Mouse (Mus musculus): ENCODE data around the gene Strn4. TPM values are rescaled to one million over a fixed set of nuclear protein-coding genes. Genes with fewer than 3 reads are reported as not detected.

Strn4 gene
- polyA plus RNA-seq, 1 experiment from 2014 or later: 149 TPM

- H3K4me1 ChIP-seq: peaks cover 23% of the 10 kb centered on the region
- peak overlapping the region; percentile 63; the same call in 1 of the 2 replicates for H3K4me3 ChIP-seq
- WGBS: 51% methylated on average over 3 of the region's 3 CpGs
- no peaks in the 10 kb centered on the region for H3K9me3 ChIP-seq
- H3K4me2 ChIP-seq (replicated peaks): peak overlapping the region; percentile 98
- H3K27me3 ChIP-seq: no peaks in the 10 kb centered on the region
- H3K36me3 ChIP-seq: peaks cover 29% of the 10 kb centered on the region
- ATAC-seq (ENCODE audit: insufficient number of reproducible peaks, insufficient read depth, low FRiP score, low TSS enrichment): no peak
- 0 out of 2 replicates have a peak overlapping the region, but pooled peaks have one; percentile 57 for H3K27ac ChIP-seq
- H3K9ac ChIP-seq: peak overlapping the region; percentile 31; the same call in 1 of the 2 replicates
Measured at GRCm38 (mm10) chr7:16844696-16845071, 29.0 kb downstream of the Strn4 start.

DNA sequence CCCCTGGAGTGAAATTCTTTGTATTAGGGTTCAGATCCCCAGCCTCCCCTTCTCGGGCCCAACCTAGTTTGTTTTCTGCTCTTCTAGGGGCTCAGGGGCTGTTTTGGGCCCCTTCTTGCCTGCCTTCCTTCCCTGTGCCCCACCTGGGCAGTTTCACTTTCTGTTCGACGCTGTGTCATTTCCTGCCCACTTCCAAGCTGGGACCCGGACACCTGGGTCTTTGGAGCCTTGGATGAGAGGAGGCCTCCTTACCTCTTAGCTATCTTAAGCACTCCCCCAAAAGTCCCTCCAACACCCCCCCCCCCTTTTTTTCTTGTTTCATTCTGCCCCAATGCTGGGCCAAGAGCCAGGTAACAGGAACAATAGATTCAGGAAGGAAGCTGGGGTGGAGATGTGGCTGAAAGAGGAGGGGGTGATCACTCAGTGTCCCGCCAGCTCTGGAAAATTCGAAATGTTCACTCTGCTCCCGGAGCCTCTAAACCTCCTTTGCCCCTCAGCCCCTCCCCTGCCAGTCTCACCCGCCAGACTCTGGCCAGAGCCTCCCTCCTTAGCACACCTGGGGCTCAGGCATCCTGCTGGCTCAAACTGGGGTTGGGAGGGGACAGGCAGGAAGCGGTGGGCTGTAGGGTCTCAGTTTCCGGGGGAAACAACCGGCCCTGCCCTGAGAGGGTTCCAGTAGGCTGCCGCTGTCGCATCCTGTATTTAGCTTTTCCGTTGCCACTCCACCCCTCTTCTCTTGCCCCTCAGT lies 29.6 kb downstream of the Strn4 start:
- Histone ChIP-seq H3K4me2 (replicated peaks) (peak overlapping the region; percentile 98), H3K27ac (peak overlapping the region; percentile 57; the same call in 1 of the 2 replicates), H3K9me3 (no peaks in the 10 kb centered on the region), H3K9ac (peak overlapping the region; percentile 31), H3K4me3 (peak overlapping the region; percentile 63; the same call in 1 of the 2 replicates), H3K36me3 (peaks cover 29% of the 10 kb centered on the region), H3K4me1 (peaks cover 23% of the 10 kb centered on the region), H3K27me3 (no peaks in the 10 kb centered on the region)
- 30% methylated on average over 14 of the region's 14 CpGs for WGBS
- no peak for ATAC-seq (ENCODE audit: insufficient number of reproducible peaks, insufficient read depth, low FRiP score, low TSS enrichment)

GRCm38 (mm10) chr7:16845820-16846167 lies 30.1 kb downstream of the Strn4 start:
- H3K9ac ChIP-seq: peak overlapping the region; percentile 30
- peak overlapping the region; percentile 98 for H3K4me2 ChIP-seq (replicated peaks)
- peak overlapping the region; percentile 57; the same call in 1 of the 2 replicates for H3K27ac ChIP-seq
- H3K4me3 ChIP-seq: peak overlapping the region; percentile 63; the same call in 1 of the 2 replicates
- 28% methylated on average over 10 of the region's 10 CpGs for WGBS
- no peaks in the 10 kb centered on the region for H3K9me3 ChIP-seq
- H3K27me3 ChIP-seq: no peaks in the 10 kb centered on the region
- ATAC-seq (ENCODE audit: insufficient number of reproducible peaks, insufficient read depth, low FRiP score, low TSS enrichment): no peak
- H3K36me3 ChIP-seq: peaks cover 29% of the 10 kb centered on the region
- H3K4me1 ChIP-seq: peaks cover 23% of the 10 kb centered on the region

- no peak overlapping the region for H3K9ac ChIP-seq
- no peak overlapping the region for H3K4me3 ChIP-seq
- no peak for ATAC-seq (ENCODE audit: insufficient number of reproducible peaks, insufficient read depth, low FRiP score, low TSS enrichment)
Measured at GRCm38 (mm10) chr7:16846775-16847174, 31.1 kb downstream of the Strn4 start.

GRCm38 (mm10) chr7:16847507-16847906 lies 31.8 kb downstream of the Strn4 start:
- no peaks in the 10 kb centered on the region for H3K27me3 ChIP-seq
- H3K27ac ChIP-seq: no peak overlapping the region
- H3K9ac ChIP-seq: no peak overlapping the region
- H3K4me3 ChIP-seq: no peak overlapping the region
- ATAC-seq (ENCODE audit: insufficient number of reproducible peaks, insufficient read depth, low FRiP score, low TSS enrichment): no peak
- H3K9me3 ChIP-seq: no peaks in the 10 kb centered on the region
- H3K4me2 ChIP-seq (replicated peaks): no peak overlapping the region
- H3K4me1 ChIP-seq: peaks cover 23% of the 10 kb centered on the region
- WGBS: 85% methylated on average over 19 of the region's 19 CpGs
- peaks cover 27% of the 10 kb centered on the region for H3K36me3 ChIP-seq

More at GRCm38 (mm10) chr7:16846775-16847174, 31.1 kb downstream of the Strn4 start:
- WGBS: 96% methylated on average over 5 of the region's 5 CpGs
- Histone ChIP-seq H3K36me3 (peaks cover 26% of the 10 kb centered on the region), H3K27me3 (no peaks in the 10 kb centered on the region), H3K4me2 (replicated peaks) (no peak overlapping the region), H3K9me3 (no peaks in the 10 kb centered on the region), H3K4me1 (peaks cover 23% of the 10 kb centered on the region), H3K27ac (no peak overlapping the region)

- Histone ChIP-seq H3K9me3 (no peaks in the 10 kb centered on the region), H3K27ac (no peak overlapping the region), H3K4me1 (peaks cover 23% of the 10 kb centered on the region), H3K9ac (no peak overlapping the region), H3K4me2 (replicated peaks) (no peak overlapping the region), H3K36me3 (peaks cover 35% of the 10 kb centered on the region), H3K27me3 (no peaks in the 10 kb centered on the region), H3K4me3 (no peak overlapping the region)
- no peak for ATAC-seq (ENCODE audit: insufficient number of reproducible peaks, insufficient read depth, low FRiP score, low TSS enrichment)
- 22% methylated on average over 17 of the region's 17 CpGs for WGBS
Measured at GRCm38 (mm10) chr7:16848579-16848978, 32.9 kb downstream of the Strn4 start.

GRCm38 (mm10) chr7:16851636-16852035 lies 35.9 kb downstream of the Strn4 start:
- peaks cover 66% of the 10 kb centered on the region for H3K36me3 ChIP-seq

GRCm38 (mm10) chr7:16853302-16853831 lies 37.7 kb downstream of the Strn4 start:
- no peaks in the 10 kb centered on the region for H3K4me1 ChIP-seq
- 78% methylated on average over 14 of the region's 14 CpGs for WGBS
- peaks cover 83% of the 10 kb centered on the region for H3K36me3 ChIP-seq
- H3K4me2 ChIP-seq (replicated peaks): no peak overlapping the region
- H3K27me3 ChIP-seq: no peaks in the 10 kb centered on the region
- no peak for ATAC-seq (ENCODE audit: insufficient number of reproducible peaks, insufficient read depth, low FRiP score, low TSS enrichment)
- no peak overlapping the region for H3K27ac ChIP-seq
- H3K9ac ChIP-seq: no peak overlapping the region
- no peak overlapping the region for H3K4me3 ChIP-seq
- H3K9me3 ChIP-seq: no peaks in the 10 kb centered on the region

More at GRCm38 (mm10) chr7:16851636-16852035, 35.9 kb downstream of the Strn4 start:
- 94% methylated on average over 4 of the region's 4 CpGs for WGBS
- H3K9ac ChIP-seq: no peak overlapping the region
- no peaks in the 10 kb centered on the region for H3K9me3 ChIP-seq
- ATAC-seq (ENCODE audit: insufficient number of reproducible peaks, insufficient read depth, low FRiP score, low TSS enrichment): no peak
- no peak overlapping the region for H3K27ac ChIP-seq
- H3K4me3 ChIP-seq: no peak overlapping the region
- no peak overlapping the region for H3K4me2 ChIP-seq (replicated peaks)
- H3K4me1 ChIP-seq: no peaks in the 10 kb centered on the region
- H3K27me3 ChIP-seq: no peaks in the 10 kb centered on the region

DNA sequence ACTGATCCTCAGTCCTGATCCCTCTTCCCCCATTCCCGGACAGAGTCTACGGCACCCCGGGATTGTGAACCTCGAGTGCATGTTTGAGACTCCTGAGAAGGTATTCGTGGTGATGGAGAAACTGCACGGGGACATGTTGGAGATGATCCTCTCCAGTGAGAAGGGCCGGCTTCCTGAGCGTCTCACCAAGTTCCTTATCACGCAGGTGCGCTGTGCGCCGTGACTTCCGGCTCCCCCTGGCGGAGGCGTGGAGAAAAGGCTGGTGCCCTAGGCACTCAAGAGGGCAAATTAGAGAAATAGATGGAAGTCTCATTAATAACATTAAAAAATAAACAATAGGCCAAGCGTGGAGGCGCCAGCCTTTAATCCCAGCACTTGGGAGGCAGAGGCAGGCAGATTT lies 42.6 kb downstream of the Strn4 start:
- H3K4me3 ChIP-seq: no peak overlapping the region
- H3K27ac ChIP-seq: no peak overlapping the region
- H3K9ac ChIP-seq: no peak overlapping the region
- H3K4me2 ChIP-seq (replicated peaks): no peak overlapping the region
- no peaks in the 10 kb centered on the region for H3K4me1 ChIP-seq
- peaks cover 60% of the 10 kb centered on the region for H3K36me3 ChIP-seq
- H3K9me3 ChIP-seq: no peaks in the 10 kb centered on the region
- 23% methylated on average over 17 of the region's 17 CpGs for WGBS
- ATAC-seq (ENCODE audit: insufficient number of reproducible peaks, insufficient read depth, low FRiP score, low TSS enrichment): no peak
- H3K27me3 ChIP-seq: no peaks in the 10 kb centered on the region

GRCm38 (mm10) chr7:16859902-16860651 lies 44.4 kb downstream of the Strn4 start:
- no peaks in the 10 kb centered on the region for H3K27me3 ChIP-seq
- no peaks in the 10 kb centered on the region for H3K9me3 ChIP-seq
- no peaks in the 10 kb centered on the region for H3K4me1 ChIP-seq
- no peak for ATAC-seq (ENCODE audit: insufficient number of reproducible peaks, insufficient read depth, low FRiP score, low TSS enrichment)
- no peak overlapping the region for H3K9ac ChIP-seq
- H3K4me2 ChIP-seq (replicated peaks): no peak overlapping the region
- no peak overlapping the region for H3K4me3 ChIP-seq
- 30% methylated on average over 5 of the region's 5 CpGs for WGBS
- H3K27ac ChIP-seq: no peak overlapping the region
- H3K36me3 ChIP-seq: peaks cover 56% of the 10 kb centered on the region

- no peak for ATAC-seq (ENCODE audit: insufficient number of reproducible peaks, insufficient read depth, low FRiP score, low TSS enrichment)
Measured at GRCm38 (mm10) chr7:16867488-16867887, 51.8 kb downstream of the Strn4 start.

More at GRCm38 (mm10) chr7:16867488-16867887, 51.8 kb downstream of the Strn4 start:
- Histone ChIP-seq H3K4me3 (no peak overlapping the region), H3K4me2 (replicated peaks) (no peak overlapping the region), H3K27me3 (no peaks in the 10 kb centered on the region), H3K9me3 (no peaks in the 10 kb centered on the region), H3K36me3 (peaks cover 37% of the 10 kb centered on the region), H3K27ac (no peak overlapping the region), H3K9ac (no peak overlapping the region), H3K4me1 (peaks cover 4% of the 10 kb centered on the region; the same call in 1 of the 2 replicates)
- 78% methylated on average over 3 of the region's 3 CpGs for WGBS

Measured in embryonic facial prominence, embryonic 12.5 days (tissue).